Comparison of ENCODE assay signal across 8 mouse cellular contexts in genomic region chr5:98328848-98329624, GRCm38 (mm10). TPM values are rescaled to one million over a fixed set of nuclear protein-coding genes. Genes with fewer than 3 reads are reported as not detected.
DNase-seq lines count a peak whose midpoint lies in the region; ATAC-seq and TF ChIP-seq lines count a peak whose summit lies in the region.

Cfap299 (plus strand) TSS chr5:98329304.

- peak within 1 kb of the TSS; percentile 41; the same call in 1 of the 2 replicates for H3K9ac ChIP-seq in forebrain, embryonic 15.5 days (replicated peaks)
- no peak within 1 kb of the TSS for H3K9ac ChIP-seq in liver, postnatal 0 days (replicated peaks)
- 0 out of 2 replicates have a peak within 1 kb of the TSS, but pooled peaks have one; percentile 33 for H3K9ac ChIP-seq in neural tube, embryonic 15.5 days (replicated peaks)

- no peaks in the 10 kb centered on the region for H3K36me3 ChIP-seq in forebrain, embryonic 15.5 days
- no peaks in the 10 kb centered on the region for H3K36me3 ChIP-seq in liver, postnatal 0 days (replicated peaks; ENCODE audit: insufficient read depth, low read length)
- no peaks in the 10 kb centered on the region for H3K36me3 ChIP-seq in neural tube, embryonic 15.5 days

- no peak for TF ChIP-seq EP300 in liver, postnatal 0 days (IDR thresholded peaks at IDR 0.05; ENCODE audit: low read depth)

- no peak within 1 kb of the TSS for H3K27ac ChIP-seq in forebrain, embryonic 15.5 days (replicated peaks)
- no peak within 1 kb of the TSS for H3K27ac ChIP-seq in liver, postnatal 0 days (ENCODE audit: low read depth)
- H3K27ac ChIP-seq in neural tube, embryonic 15.5 days (replicated peaks), result no peak within 1 kb of the TSS

- peak; percentile 91 for ATAC-seq in CD4-positive, CD25-positive, alpha-beta regulatory T cell, adult 4 months
- ATAC-seq in cerebellum, adult (ENCODE audit: insufficient number of reproducible peaks, low FRiP score, low TSS enrichment), result peak; percentile 87
- ATAC-seq in forebrain, embryonic 15.5 days (replicated peaks), result peak; percentile 96
- peak; percentile 94 for ATAC-seq in liver, postnatal 0 days
- ATAC-seq in neural tube, embryonic 15.5 days (ENCODE audit: low FRiP score), result peak; percentile 96

- DNase-seq in heart, postnatal 25 days (ENCODE audit: low spot score), result peak; percentile 42
- peak; percentile 83 for DNase-seq in layer of hippocampus, adult 11-12 months (ENCODE audit: low spot score)
- DNase-seq in liver, postnatal 0 days, result peak; percentile 82
- peak; percentile 91 for DNase-seq in testis, postnatal 10 days (ENCODE audit: low spot score)

- peak within 1 kb of the TSS; percentile 58 for H3K4me3 ChIP-seq in forebrain, embryonic 15.5 days
- H3K4me3 ChIP-seq in liver, postnatal 0 days (ENCODE audit: low read depth, low read length), result peak within 1 kb of the TSS; percentile 62
- peak within 1 kb of the TSS; percentile 61 for H3K4me3 ChIP-seq in neural tube, embryonic 15.5 days (replicated peaks)

- TF ChIP-seq CTCF in liver, postnatal 0 days (IDR thresholded peaks at IDR 0.05; ENCODE audit: low read depth), result peak; percentile 96

- H3K27me3 ChIP-seq in forebrain, embryonic 15.5 days, result peaks cover 4% of the 10 kb centered on the region; the same call in 1 of the 2 replicates
- no peaks in the 10 kb centered on the region for H3K27me3 ChIP-seq in liver, postnatal 0 days (ENCODE audit: insufficient read depth, low read length)
- peaks cover 12% of the 10 kb centered on the region for H3K27me3 ChIP-seq in neural tube, embryonic 15.5 days (replicated peaks)

- intact Hi-C loops in heart, postnatal 25 days (cut with DNase I), result loop anchor here (2.0 to 10.0 kb wide), 3 partner anchors 142 to 1202 kb away; no protein-coding TSS in a partner anchor

- H3K4me1 ChIP-seq in forebrain, embryonic 15.5 days, result peaks cover 7% of the 10 kb centered on the region
- H3K4me1 ChIP-seq in liver, postnatal 0 days (ENCODE audit: insufficient read depth), result peaks cover 7% of the 10 kb centered on the region; the same call in 1 of the 2 replicates
- 0 out of 2 replicates have a peak, but pooled peaks cover 3% of the 10 kb centered on the region for H3K4me1 ChIP-seq in neural tube, embryonic 15.5 days

- no peaks in the 10 kb centered on the region for H3K9me3 ChIP-seq in forebrain, embryonic 15.5 days
- no peaks in the 10 kb centered on the region for H3K9me3 ChIP-seq in liver, postnatal 0 days (ENCODE audit: low read length)
- H3K9me3 ChIP-seq in neural tube, embryonic 15.5 days (replicated peaks), result no peaks in the 10 kb centered on the region

- 2% methylated on average over 46 of the region's 46 CpGs for WGBS in forebrain, embryonic 15.5 days
- WGBS in liver, postnatal 0 days (ENCODE audit: insufficient replicate concordance), result 2% methylated on average over 46 of the region's 46 CpGs
- WGBS in neural tube, embryonic 15.5 days, result under 1% methylated on average over 46 of the region's 46 CpGs

- H3K4me2 ChIP-seq in forebrain, embryonic 15.5 days (replicated peaks), result peak within 1 kb of the TSS; percentile 96
- peak within 1 kb of the TSS; percentile 83 for H3K4me2 ChIP-seq in liver, postnatal 0 days (ENCODE audit: low read depth, low read length)
- H3K4me2 ChIP-seq in neural tube, embryonic 15.5 days, result peak within 1 kb of the TSS; percentile 98

RNA-seq across cellular contexts. Expression of gene Cfap299, which starts in this region (rescaled TPM):
- polyA plus RNA-seq in CD4-positive, CD25-positive, alpha-beta regulatory T cell, adult 4 months (2017; shearing (Covaris generic)), result not detected
- 0.66 and 2.0 TPM in 2 replicates for polyA plus RNA-seq in forebrain, embryonic 15.5 days (2015; fragmentation: Nextera tagmentation; extraction: Ambion mirVana)
- total RNA-seq in heart, postnatal 25 days (2021), result not detected
- polyA plus RNA-seq in liver, postnatal 0 days (2015; fragmentation: Nextera tagmentation; extraction: Ambion mirVana), result not detected in 2 replicates
- 0.83 and 1.9 TPM in 2 replicates for polyA plus RNA-seq in neural tube, embryonic 15.5 days (2015; fragmentation: Nextera tagmentation; extraction: Ambion mirVana)

Comparison
In these comparisons a context has a peak if more than half of its experiments do, and no peak if none do; other contexts are left out.
1. Peak in ATAC-seq in CD4-positive, CD25-positive, alpha-beta regulatory T cell, adult 4 months; RNA of the gene not detected or under 1 TPM.
2. Peak in DNase-seq in heart, postnatal 25 days; RNA of the gene not detected or under 1 TPM.
3. Peak in DNase-seq, ATAC-seq, H3K4me3 ChIP-seq and H3K4me2 ChIP-seq in liver, postnatal 0 days; RNA of the gene not detected or under 1 TPM.